Mouse (Mus musculus) cerebellum, adult 11 months (tissue): ENCODE results near the gene Gm20388.

Experiments
- DNase-seq: peaks from one replicate; pipeline ENCODE4 v3.0.0; 2022

The Gm20388 gene

GRCm38 (mm10) chr8:121558538-121558937 is 1647.9 kb downstream of the Gm20388 start:
- no peak for DNase-seq

GRCm38 (mm10) chr8:121559801-121560200 is 1649.2 kb downstream of the Gm20388 start:
- no peak for DNase-seq

- no peak for DNase-seq
Observed at GRCm38 (mm10) chr8:121560432-121561100, 1649.9 kb downstream of the Gm20388 start.

- DNase-seq: no peak
Observed at GRCm38 (mm10) chr8:121561636-121562345, 1651.2 kb downstream of the Gm20388 start.

- peak; percentile 56 for DNase-seq
Observed at GRCm38 (mm10) chr8:121562941-121563351, 1652.3 kb downstream of the Gm20388 start.

GRCm38 (mm10) chr8:121563701-121564100 is 1653.1 kb downstream of the Gm20388 start:
- no peak for DNase-seq

GRCm38 (mm10) chr8:121568321-121568720 is 1657.7 kb downstream of the Gm20388 start:
- DNase-seq: no peak

GRCm38 (mm10) chr8:121570335-121570734 is 1659.7 kb downstream of the Gm20388 start:
- DNase-seq: no peak

GRCm38 (mm10) chr8:121570801-121571200 is 1660.2 kb downstream of the Gm20388 start:
- no peak for DNase-seq

- DNase-seq: no peak
Observed at GRCm38 (mm10) chr8:121572121-121572520, 1661.5 kb downstream of the Gm20388 start.

- DNase-seq: peak; percentile 53
Observed at GRCm38 (mm10) chr8:121573275-121573674, 1662.6 kb downstream of the Gm20388 start.

- DNase-seq: no peak
Observed at GRCm38 (mm10) chr8:121575661-121576060, 1665.0 kb downstream of the Gm20388 start.

- DNase-seq: no peak
Observed at GRCm38 (mm10) chr8:121577751-121578675, 1667.4 kb downstream of the Gm20388 start.

- peak; percentile 92 for DNase-seq
Observed at GRCm38 (mm10) chr8:121578676-121579451, 1668.2 kb downstream of the Gm20388 start, which contains the start of gene Fbxo31. Gene Fbxo31, minus strand, starts transcription at chr8:121578806.

GRCm38 (mm10) chr8:121580465-121580864 is 1669.8 kb downstream of the Gm20388 start:
- DNase-seq: no peak

GRCm38 (mm10) chr8:121583653-121584052 is 1673.0 kb downstream of the Gm20388 start:
- DNase-seq: no peak

- no peak for DNase-seq
Observed at GRCm38 (mm10) chr8:121584730-121585129, 1674.1 kb downstream of the Gm20388 start.

- DNase-seq: peak; percentile 99
Observed at GRCm38 (mm10) chr8:121585159-121585825, 1674.7 kb downstream of the Gm20388 start.

- no peak for DNase-seq
Observed at GRCm38 (mm10) chr8:121588750-121589149, 1678.1 kb downstream of the Gm20388 start.

GRCm38 (mm10) chr8:121589205-121589726 is 1678.6 kb downstream of the Gm20388 start:
- no peak for DNase-seq
